Mouse (Mus musculus): Measurements from ENCODE around the gene A930033H14Rik. TPM values are rescaled to one million over a fixed set of nuclear protein-coding genes. Genes with fewer than 3 reads are reported as not detected.

The A930033H14Rik gene
- not detected for total RNA-seq (2023)

GRCm38 (mm10) chr10:69212542-69213440, at the start of gene A930033H14Rik:
A930033H14Rik (minus strand) TSS chr10:69213098.

Other genes with a start within 250 kb of the A930033H14Rik start
- 1 to 10 TPM; 3.7 to 3.8 TPM for gene Rhobtb1, start 61.7 kb downstream of the A930033H14Rik start, total RNA-seq (2023)
- gene Cdk1, start 139.8 kb upstream of the A930033H14Rik start, total RNA-seq (2023), result 1 to 10 TPM; 4.7 to 8.8 TPM
- gene Ank3, start 185.7 kb upstream of the A930033H14Rik start, total RNA-seq (2023), result not detected

All from T-cell, adult 66 days (primary cell).